Mouse (Mus musculus): Measurements from ENCODE around the gene Zfp451.
"Not testable (repeated sequence)": the region's sequence is repeated elsewhere in the genome, so short reads cannot be mapped to it uniquely, and the experiment has no call there.

Zfp451 gene

GRCm38 (mm10) chr1:33757491-33758041, 56.8 kb downstream of the Zfp451 start, which contains the start of gene Bag2:
Bag2 (minus strand) TSS chr1:33757795.
- DNase-seq (ENCODE audit: low spot score in 2 of 2), result peak; percentile 37 to 53

- DNase-seq (ENCODE audit: low spot score in 2 of 2), result no peak
These were observed 57.4 kb downstream of the Zfp451 start for GRCm38 (mm10) chr1:33757033-33757413.

DNA sequence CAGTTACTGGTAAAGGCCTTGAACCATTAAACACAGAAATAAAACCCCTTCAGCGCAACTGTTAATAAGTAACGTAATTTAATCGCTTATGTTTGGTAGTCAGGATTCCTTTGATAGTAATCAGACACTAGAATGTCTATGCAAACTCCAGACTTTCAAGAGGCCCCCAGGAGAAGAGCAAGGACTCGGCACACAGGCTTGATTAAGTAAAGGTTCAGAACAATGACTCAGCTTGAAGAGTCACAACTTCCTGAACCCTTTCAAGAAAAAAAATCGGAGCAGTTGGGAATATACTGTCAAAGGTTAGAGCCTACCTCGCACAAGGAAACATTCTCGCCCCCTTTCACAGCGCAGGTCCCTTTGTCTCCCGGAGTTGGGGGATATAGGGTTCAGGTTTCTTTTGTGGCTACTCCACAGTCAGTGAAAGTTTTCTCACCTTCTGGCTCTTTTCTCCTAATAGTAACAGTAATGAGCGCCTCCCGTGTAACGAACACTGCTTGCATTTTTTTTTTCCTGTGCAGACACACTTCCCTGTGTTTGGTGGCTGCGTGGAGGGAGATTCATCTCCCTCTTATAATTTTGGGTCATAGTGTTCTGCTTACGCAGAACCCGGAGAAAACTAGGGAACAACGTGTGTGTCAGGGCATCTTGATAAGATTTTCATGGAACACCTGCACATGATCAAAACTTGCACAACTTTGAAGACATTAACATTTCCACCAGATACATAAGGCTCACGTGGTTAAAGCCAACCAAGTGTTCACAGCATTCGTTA, 58.0 kb downstream of the Zfp451 start:
- DNase-seq (ENCODE audit: low spot score in 2 of 2), result no peak

DNA sequence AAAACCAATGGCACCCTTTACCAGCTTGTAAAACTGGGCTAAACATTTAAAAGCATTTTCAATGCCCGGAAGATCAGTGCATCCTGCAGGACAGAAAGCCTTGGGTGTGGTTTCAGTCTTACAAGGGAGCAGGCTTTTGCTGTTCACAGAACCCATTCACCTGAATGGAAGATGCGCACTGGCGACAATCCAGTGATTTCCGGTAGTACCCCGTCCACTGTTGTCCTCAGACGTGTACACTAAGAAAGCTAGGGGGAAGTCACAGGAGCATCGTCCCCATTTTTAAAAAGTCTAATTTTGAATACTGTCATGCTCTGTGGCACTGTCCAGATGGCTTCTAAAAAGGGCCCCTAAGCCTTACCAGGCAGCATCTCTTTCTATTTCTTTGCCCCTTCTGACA, 58.6 kb downstream of the Zfp451 start:
- DNase-seq (ENCODE audit: low spot score in 2 of 2), result no peak

GRCm38 (mm10) chr1:33754965-33755735, 59.2 kb downstream of the Zfp451 start:
- no peak for DNase-seq (ENCODE audit: low spot score in 2 of 2)

GRCm38 (mm10) chr1:33754089-33754488, 60.3 kb downstream of the Zfp451 start:
- no peak for DNase-seq (ENCODE audit: low spot score in 2 of 2)

GRCm38 (mm10) chr1:33751283-33751682, 63.1 kb downstream of the Zfp451 start:
- peak; percentile 59 to 65 for DNase-seq (ENCODE audit: low spot score in 2 of 2)

DNA sequence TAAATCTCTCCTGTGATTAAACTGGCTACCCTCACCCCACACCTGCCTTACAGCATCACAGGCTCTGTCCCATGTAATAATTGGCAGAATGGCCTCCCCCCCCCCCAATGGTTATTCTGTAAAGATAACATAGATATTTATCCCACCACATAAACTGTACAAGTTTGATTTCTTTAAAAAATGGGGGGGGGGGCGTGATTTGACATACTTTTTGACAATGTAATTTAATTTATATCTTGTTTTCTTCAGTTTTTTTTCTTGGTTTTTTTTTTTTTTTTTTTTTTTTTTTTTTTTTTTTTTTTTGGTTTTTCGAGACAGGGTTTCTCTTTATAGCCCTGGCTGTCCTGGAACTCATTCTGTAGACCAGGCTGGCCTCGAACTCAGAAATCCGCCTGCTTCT, 64.7 kb downstream of the Zfp451 start:
- DNase-seq (ENCODE audit: low spot score in 2 of 2), result not testable (repeated sequence)

DNA sequence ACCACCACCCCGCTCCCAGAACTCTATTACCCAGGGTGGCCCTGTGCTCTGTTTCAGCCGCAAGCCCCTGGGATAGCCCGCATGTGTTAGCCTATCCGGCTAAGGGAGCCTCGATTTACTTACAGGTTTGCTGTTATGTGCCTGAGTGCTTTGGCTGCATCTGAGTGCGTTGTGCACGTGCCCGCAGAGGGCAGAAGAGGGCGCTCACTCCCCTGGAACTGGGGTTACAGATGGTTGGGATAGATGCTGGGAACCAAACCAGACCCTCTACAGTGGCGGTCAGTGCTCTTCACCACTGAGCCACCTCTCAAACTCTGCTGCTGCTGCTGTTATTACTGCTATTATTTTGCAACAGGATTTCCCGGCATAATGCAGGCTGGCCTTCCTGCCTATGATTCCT, 65.3 kb downstream of the Zfp451 start:
- DNase-seq (ENCODE audit: low spot score in 2 of 2), result no peak

DNA sequence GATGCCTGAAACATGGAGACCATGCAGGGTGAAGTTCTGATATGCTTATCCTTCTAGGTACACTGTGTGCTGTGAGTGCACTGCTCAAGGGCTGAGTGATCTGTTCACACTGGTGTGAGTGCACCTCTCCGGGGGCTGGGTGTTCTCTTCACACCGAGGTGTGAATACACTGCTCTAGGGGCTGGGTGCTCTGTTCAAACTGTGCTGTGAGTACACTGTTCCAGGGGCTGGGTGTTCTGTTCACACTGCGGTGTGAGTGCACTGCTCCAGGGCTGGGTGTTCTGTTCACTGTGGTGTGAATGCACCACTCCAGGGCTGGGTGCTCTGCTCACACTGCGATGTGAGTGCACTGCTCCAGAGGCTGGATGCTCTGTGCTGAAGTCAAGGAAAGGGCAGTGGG, 68.5 kb downstream of the Zfp451 start:
- no peak for DNase-seq (ENCODE audit: low spot score in 2 of 2)

- DNase-seq (ENCODE audit: low spot score in 2 of 2), result not testable (repeated sequence)
These were observed 69.6 kb downstream of the Zfp451 start for GRCm38 (mm10) chr1:33744815-33745214.

- DNase-seq (ENCODE audit: low spot score in 2 of 2), result peak; percentile 58 to 63
These were observed 71.5 kb downstream of the Zfp451 start for GRCm38 (mm10) chr1:33742903-33743302.

- DNase-seq (ENCODE audit: low spot score in 2 of 2), result peak; percentile 92 to 93
These were observed 75.1 kb downstream of the Zfp451 start for GRCm38 (mm10) chr1:33739302-33739701.

DNA sequence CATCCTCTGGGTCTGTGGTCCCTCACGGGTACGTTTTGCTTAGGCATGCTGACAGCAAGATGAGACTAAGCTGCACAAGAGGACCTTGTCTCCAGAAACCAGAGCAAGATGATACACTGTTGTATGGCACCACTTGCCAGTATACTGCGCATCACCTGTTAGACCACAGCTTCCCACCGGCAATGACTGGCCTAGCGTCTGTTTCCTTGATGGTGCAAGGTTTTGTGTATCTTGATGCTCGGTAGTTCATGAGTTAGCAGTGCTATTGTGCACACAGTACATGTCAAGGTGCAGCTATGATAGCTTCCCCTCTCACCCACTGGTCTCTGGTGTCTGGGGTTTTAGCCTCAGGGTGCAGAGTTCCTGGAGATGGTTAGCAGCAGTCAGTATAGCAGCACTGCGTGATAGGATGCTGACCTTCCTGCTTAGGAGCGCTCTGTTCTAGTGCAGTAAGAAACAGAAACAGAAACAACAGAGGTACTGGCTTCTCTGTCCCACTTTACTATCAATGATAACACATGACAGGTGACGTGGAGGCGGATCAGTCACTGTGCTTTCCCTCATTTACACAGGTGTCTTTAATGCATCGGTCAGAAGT, 75.6 kb downstream of the Zfp451 start:
- no peak for DNase-seq (ENCODE audit: low spot score in 2 of 2)

- no peak for DNase-seq (ENCODE audit: low spot score in 2 of 2)
These were observed 76.1 kb downstream of the Zfp451 start for GRCm38 (mm10) chr1:33738281-33738680.

GRCm38 (mm10) chr1:33734001-33734685, 80.3 kb downstream of the Zfp451 start:
- no peak for DNase-seq (ENCODE audit: low spot score in 2 of 2)

- DNase-seq (ENCODE audit: low spot score in 2 of 2), result no peak
These were observed 81.4 kb downstream of the Zfp451 start for GRCm38 (mm10) chr1:33733044-33733443.

GRCm38 (mm10) chr1:33725086-33725485, 89.3 kb downstream of the Zfp451 start:
- DNase-seq (ENCODE audit: low spot score in 2 of 2), result no peak

DNA sequence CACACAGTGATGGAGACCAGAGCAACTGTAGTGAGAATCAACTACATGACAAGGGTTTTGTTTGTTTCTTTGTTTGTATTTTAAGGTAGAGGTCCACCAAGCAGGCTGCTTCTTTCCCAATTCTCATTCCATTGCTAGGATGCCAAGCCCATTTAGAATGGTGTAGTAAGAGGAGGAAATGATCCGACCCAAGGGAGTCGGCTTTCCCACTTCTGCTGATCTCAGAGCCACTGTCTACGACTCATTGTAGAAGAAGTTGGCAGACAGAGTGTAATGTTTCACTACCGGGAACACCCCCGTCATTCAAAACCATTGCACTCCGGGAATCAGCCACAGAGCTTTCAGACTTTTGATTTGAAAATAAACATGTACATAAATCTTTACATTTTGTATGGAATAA, 89.9 kb downstream of the Zfp451 start:
- no peak for DNase-seq (ENCODE audit: low spot score in 2 of 2)

DNA sequence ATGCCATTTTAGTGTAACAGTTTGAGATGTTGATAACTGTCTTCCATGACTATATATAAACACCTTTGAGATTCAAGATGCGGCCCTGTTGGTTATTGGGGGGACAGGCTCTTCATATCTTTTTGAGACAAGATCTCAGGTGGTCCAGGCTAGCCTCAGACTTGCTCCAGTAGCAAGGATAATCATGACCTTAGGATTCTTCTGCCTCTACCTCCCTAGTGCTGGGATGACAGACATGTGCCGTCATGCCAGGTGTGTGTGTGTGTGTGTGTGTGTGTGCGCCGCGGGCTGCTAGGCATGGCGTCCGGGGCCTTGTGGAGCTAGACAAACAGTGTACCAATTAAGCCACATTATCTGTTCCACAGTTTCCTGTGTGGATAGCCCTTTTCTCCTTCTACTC, 93.4 kb downstream of the Zfp451 start:
- no peak for DNase-seq (ENCODE audit: low spot score in 2 of 2)

GRCm38 (mm10) chr1:33720231-33720630, 94.2 kb downstream of the Zfp451 start:
- DNase-seq (ENCODE audit: low spot score in 2 of 2), result peak in 1 of 2 experiments; percentile 22

Measured in right cerebral cortex, adult 2 months (tissue).